Mouse (Mus musculus) urinary bladder, adult 18-20 months (tissue): ENCODE data around the gene Gm17268.

Source experiments
- DNase-seq, 2 experiments: peaks; one replicate each; pipeline ENCODE4 v3.0.0; 2022; ENCODE audit warnings: low spot score in 2 of 2, mixed read lengths in 2 of 2

Gene Gm17268

GRCm38 (mm10) chr11:82032136-82032535 lies 6.2 kb downstream of the Gm17268 start:
- no peak for DNase-seq

DNA sequence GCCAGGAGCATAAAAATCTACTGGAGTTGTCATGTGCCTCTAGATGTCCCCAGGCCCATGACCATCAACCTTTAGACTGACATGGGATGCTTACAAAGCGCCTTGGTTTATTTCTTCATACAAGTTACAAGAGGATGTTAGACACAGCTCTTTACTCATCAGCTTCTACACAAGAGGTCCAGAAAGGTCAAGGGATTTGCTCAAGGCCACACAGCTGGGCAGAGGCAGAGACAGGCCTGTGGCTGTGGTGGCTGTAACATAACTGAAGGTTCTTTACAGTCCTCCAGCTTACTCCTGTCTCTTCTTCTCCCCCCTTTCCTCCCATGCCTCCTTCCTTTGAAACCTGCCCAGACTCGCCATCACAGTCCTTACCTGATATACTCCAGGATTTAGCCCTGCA lies 8.2 kb downstream of the Gm17268 start:
- no peak for DNase-seq

GRCm38 (mm10) chr11:82023769-82024168 lies 14.6 kb downstream of the Gm17268 start:
- DNase-seq, result no peak

DNA sequence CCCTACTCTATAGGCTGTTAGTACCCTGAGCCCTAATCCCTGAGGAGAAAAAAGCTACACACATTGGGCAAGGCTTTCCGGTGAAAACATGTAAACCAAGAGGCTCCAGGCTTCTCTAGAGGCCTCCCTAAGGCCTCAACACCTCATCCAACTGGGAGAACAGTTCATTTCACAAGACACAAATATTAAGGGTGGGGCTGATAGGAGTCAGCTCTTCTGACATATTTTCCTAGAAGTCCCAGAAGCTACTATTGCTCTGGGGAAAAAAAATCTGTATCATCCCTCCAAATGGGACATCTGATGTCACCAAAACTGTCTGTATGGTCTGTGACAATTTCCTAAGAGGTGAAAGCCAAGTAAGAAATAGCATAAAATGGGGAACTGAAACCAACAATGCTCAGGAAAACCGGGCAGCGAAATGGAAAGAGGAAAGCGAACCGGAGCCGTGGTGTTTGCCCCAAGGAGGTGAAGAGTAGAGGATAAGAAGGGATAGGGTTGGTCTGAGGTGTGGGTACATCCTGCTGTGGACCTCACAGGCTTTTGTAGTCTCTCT lies 15.8 kb downstream of the Gm17268 start:
- no peak for DNase-seq

- no peak for DNase-seq
These were observed 17.0 kb downstream of the Gm17268 start for GRCm38 (mm10) chr11:82021406-82021805.

- DNase-seq, result no peak
These were observed 18.6 kb downstream of the Gm17268 start for GRCm38 (mm10) chr11:82019793-82020192.

DNA sequence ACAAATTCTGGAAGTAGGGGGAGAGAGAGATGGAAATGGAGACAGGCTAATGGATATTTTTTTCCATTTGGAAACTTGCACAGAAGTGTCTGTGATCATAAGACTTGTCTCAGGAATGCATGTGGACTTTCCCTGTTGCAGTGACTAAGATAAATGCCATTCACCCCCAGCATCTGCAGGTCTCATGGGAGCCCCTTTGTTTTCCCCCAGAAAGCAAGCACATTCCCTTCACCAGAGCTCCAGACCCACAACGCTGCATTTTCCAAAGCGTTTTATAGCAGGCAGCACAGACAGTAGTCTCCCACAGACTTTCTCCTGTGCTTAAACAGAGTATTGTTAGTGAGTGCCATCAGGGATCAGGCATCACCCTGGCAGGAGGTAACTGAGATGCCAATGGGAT lies 19.0 kb downstream of the Gm17268 start:
- DNase-seq, result no peak

DNA sequence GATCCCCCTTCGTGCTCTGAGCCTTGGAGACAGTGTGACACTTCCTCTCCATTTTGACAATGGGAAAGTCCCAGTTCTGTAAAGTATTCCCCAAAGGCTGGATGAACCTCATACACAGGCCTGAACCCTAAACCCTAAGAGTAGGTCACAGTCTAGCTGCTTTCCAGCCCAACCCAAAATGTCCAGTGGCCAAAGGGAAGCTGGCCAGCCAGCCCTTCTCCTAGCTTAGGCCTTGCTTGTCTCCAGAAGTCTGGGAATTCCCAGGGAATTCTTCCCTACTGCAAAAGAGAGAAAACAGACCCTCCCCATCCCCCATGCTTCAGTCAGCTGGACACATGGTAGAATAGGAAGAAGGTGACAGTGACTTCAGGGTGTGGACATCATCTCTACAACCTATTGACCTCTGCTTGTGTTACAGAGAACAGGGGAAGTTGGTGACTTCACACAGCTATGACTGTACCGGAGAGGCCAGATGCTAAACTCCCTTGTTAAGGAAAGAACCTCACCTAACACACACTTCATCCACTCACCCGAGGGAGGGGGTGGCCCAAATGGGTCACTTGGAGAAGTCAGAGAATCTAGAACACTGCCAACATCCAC lies 22.1 kb downstream of the Gm17268 start:
- no peak for DNase-seq

- no peak for DNase-seq
These were observed 23.3 kb downstream of the Gm17268 start for GRCm38 (mm10) chr11:82015066-82015465.

GRCm38 (mm10) chr11:82013756-82014155 lies 24.6 kb downstream of the Gm17268 start:
- DNase-seq, result no peak

DNA sequence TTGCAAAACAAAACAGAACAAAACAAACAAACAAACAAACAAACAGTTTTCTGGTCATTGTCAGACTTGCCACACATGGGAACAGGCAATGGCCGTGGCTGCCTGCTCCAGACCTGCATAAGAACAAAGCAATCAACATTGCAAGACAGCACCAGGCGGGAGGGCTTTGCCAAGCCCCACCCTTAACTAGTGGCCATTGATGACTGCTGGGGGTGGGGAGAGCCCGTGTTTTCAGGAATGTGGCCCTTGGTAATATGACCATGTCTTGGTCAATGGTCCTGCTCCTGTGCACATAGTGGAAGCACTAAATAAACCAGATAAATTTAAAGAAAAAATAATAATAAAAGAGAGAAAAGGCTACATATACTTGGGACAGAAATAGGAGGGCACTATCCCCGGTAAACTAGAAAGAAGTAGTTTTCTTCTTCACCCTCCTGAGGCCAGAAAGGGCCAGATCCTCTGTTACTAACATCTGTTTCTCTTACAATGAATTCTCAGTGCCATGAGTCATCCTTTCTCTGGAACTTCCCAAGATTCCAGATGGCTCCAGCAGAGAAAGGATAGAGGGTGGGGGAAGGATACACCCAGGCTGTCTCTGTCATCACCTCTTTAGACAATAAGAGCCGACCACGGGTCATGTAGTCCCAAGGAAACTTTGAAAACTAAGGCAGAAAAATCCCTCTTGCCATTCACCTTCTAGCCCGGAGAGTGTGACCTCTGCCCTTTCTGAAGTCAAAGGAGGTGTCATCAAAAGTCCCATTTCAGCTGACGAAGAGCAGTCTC lies 26.8 kb downstream of the Gm17268 start:
- no peak for DNase-seq

DNA sequence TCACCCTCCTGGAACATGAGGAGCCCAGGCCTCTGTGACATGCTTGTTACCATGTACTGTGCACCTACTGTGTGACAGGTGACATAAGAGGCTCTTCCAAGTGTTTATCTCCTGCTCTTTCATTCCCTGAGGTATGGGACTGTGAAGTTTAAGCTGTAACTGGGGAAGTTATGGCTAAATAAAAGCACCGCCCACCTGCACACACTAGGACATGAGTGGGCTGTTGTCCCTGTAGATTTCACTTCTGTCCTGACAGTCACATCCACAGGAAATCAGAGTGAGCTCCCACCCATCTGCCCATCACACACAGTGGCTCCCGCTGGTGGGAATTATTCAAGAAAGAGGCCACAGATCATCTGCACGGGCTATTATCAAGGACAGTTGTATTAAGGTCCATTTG lies 28.2 kb downstream of the Gm17268 start:
- DNase-seq, result no peak

DNA sequence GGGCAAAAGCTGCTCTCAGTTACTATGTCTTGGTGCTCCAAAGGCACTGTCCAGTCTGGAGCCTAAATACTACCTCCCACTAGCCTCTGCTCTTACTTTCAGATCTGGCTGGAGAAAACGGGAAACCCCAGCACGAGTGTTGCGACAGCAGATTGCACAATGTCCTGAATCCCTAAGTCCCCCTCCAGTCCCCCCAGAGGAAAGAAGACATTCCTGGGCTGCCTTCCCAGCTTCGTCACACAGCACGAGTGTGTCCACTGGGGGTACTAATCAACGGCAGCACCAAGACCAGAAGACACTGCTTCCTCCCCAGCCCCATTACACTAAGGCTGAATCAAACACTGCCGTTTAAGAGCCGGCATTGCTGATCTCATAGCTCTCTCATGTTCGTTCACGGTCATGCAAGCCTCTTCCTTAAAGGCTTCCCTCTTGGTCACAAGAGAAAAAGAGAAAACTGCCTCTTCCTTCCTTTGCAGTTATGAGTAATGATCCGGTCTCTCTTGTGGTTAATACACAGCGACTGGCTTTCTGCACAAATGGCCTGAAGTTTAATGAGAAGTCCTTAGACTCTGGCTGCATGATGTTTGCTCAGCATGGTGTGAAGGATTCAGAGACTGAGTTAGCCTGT lies 31.5 kb downstream of the Gm17268 start:
- peak in 1 of 2 experiments; percentile 70 for DNase-seq

- DNase-seq, result no peak
These were observed 33.6 kb downstream of the Gm17268 start for GRCm38 (mm10) chr11:82004810-82005209.

DNA sequence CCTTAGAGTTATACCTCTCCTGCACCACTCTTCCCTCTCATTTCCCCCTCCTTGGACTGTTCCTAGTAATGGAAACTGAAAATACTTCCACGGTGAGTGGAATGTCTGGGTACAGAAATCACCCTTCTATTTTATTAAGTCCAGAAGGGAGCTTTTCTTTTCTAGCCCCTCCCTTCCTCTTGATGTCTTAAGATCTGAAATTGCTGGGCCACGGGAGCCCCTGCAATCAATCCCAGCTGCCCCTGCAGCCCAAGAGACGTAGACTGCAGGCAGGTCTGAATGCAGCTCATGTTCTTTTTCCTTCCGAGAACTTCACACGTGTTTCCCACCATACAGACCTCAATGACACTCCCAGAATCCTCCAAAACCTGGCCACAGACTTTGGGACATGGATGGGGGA lies 37.8 kb downstream of the Gm17268 start:
- DNase-seq, result no peak

- DNase-seq, result no peak
These were observed 38.9 kb downstream of the Gm17268 start for GRCm38 (mm10) chr11:81999469-81999868.

DNA sequence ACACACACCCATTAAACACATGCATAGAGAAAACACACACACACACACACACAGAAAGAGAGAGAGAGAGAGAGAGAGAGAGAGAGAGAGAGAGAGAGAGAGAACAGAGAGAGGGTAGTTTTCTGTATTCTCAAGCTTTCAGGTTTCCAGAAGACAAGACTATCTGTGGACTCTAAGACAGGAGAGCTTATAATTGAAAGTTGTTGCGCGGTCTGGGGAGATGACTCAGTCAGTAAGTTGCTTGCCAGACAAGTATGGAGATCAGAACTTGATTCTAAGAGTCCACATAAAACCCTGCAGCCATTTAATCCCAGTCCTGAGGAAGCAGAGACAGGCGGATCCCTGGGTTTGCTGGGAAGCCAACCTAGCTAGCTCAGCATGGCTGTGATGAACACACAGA lies 39.7 kb downstream of the Gm17268 start:
- no peak for DNase-seq

DNA sequence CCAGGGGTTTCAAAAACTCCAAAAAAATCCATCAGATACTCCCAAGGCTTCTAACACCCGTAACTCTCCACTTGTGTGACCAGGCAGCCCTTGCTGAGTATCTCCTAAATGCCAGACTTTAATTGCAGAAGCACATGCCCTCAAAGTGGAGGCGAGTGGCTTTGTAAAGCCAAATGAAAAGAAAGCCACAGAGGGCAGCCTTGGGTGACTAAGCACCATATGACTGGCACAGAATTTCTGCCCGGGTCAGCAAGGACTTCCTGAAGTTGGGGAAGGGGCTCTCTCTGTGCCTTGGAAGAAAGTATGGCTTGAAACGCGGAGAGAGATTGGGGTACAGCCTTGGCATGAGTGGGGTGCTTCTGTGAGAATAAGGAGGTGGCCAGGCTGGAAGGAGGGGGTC lies 41.3 kb downstream of the Gm17268 start:
- no peak for DNase-seq

DNA sequence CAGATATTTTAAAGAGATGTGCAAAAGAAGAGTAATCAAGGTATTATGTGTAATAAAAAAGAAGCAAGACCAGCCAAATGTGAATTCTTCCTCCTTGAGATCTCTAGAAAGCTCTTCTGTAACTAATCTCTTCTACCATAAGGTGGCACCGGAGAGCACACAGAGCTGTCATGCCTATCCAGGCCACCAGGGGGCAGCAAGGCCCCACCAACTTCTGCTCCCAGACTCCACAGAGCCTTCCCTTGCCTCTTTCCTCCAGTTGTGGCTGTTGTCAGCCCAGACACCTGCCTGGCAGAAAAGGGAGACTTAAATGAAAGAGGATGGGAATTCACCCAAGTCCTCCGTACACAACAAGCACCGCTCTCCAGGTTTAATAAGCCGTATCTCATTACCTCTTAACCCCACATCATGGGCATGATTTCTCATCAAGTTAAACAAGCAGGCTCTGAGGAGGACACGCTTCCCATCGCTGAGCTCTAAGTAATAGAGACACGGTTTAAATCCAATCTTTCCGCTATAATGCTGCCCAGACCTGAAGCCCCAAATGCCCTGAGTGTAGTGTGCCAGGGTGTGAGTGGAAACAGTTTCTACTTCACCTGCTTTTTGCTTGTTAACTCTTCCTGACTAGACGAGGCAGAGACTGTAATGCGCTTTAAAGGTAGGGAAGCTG lies 42.1 kb downstream of the Gm17268 start:
- peak; percentile 54 to 60 for DNase-seq

GRCm38 (mm10) chr11:81983146-81983545 lies 55.2 kb downstream of the Gm17268 start:
- DNase-seq, result peak in 1 of 2 experiments; percentile 11

- DNase-seq, result no peak
These were observed 56.2 kb downstream of the Gm17268 start for GRCm38 (mm10) chr11:81982191-81982590.
